In the genomic region with DNA sequence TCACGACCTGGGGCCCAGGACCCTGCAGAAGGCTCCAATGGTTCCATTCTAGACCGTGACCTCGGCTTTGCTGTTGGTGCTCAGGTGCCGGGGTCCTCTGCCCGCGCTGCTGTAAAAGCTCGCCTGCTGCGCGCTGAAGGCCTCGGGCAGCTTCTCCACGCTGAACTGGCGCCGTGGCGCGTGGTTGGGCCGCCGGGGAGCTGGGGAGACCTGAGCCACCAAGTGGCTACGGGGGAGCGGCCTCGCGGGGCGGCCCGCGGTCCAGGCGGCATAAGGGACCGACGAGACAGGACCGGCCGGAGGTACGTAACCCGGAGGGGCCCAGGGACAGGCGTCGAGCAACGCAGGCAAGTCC, we compare ENCODE assay signal across 12 mouse cellular contexts. TPM values are rescaled to one million over a fixed set of nuclear protein-coding genes. Genes with fewer than 3 reads are reported as not detected.
DNase-seq lines count a peak whose midpoint lies in the region; ATAC-seq and TF ChIP-seq lines count a peak whose summit lies in the region.
"Had no signal": no experiment of that assay in that cellular context is flagged by ENCODE, and none has a peak within 500 bp of the region (broad histone marks: within the 10 kb centered on the region; RNA-seq: fewer than 3 reads in every experiment).

No protein-coding gene starts in this region.

- no peak for ATAC-seq in forebrain, embryonic 13.5 days
- ATAC-seq in forebrain, embryonic 11.5 days (replicated peaks; ENCODE audit: low FRiP score), result no peak
- ATAC-seq in neural tube, embryonic 11.5 days (ENCODE audit: insufficient read depth, low FRiP score, low TSS enrichment), result no peak
- no peak for ATAC-seq in limb, embryonic 14.5 days (ENCODE audit: low FRiP score, low read depth)
- ATAC-seq in stomach, embryonic 15.5 days (ENCODE audit: insufficient read depth, low FRiP score, low read depth), result no peak

- no peaks in the 10 kb centered on the region for H3K9me3 ChIP-seq in forebrain, embryonic 13.5 days (replicated peaks)
- no peaks in the 10 kb centered on the region for H3K9me3 ChIP-seq in forebrain, embryonic 11.5 days (ENCODE audit: control insufficient read depth, low read length)
- no peaks in the 10 kb centered on the region for H3K9me3 ChIP-seq in neural tube, embryonic 11.5 days (ENCODE audit: control insufficient read depth, low read length)
- no peaks in the 10 kb centered on the region for H3K9me3 ChIP-seq in limb, embryonic 14.5 days (ENCODE audit: control insufficient read depth, low read length)
- no peaks in the 10 kb centered on the region for H3K9me3 ChIP-seq in stomach, embryonic 15.5 days
- H3K9me3 ChIP-seq: liver, embryonic 15.5 days had no signal

- 11% methylated on average over 34 of the region's 34 CpGs for WGBS in forebrain, embryonic 13.5 days
- WGBS in forebrain, embryonic 11.5 days, result 15% methylated on average over 34 of the region's 34 CpGs
- 9% methylated on average over 33 of the region's 34 CpGs for WGBS in neural tube, embryonic 11.5 days
- WGBS in limb, embryonic 14.5 days, result 8% methylated on average over 34 of the region's 34 CpGs
- 20% methylated on average over 34 of the region's 34 CpGs for WGBS in stomach, embryonic 15.5 days

- peaks cover 48% of the 10 kb centered on the region for H3K36me3 ChIP-seq in forebrain, embryonic 13.5 days (ENCODE audit: poor library complexity, severe bottlenecking)
- H3K36me3 ChIP-seq in forebrain, embryonic 11.5 days (ENCODE audit: control insufficient read depth, insufficient read depth, low read length), result peaks cover 13% of the 10 kb centered on the region; the same call in 1 of the 2 replicates
- peaks cover 16% of the 10 kb centered on the region for H3K36me3 ChIP-seq in neural tube, embryonic 11.5 days (ENCODE audit: control insufficient read depth, insufficient read depth, low read length)
- H3K36me3 ChIP-seq in limb, embryonic 14.5 days (ENCODE audit: control insufficient read depth, insufficient read depth, low read length), result peaks cover 43% of the 10 kb centered on the region
- peaks cover 33% of the 10 kb centered on the region for H3K36me3 ChIP-seq in stomach, embryonic 15.5 days

- H3K27ac ChIP-seq in forebrain, embryonic 13.5 days, result no peak overlapping the region
- H3K27ac ChIP-seq in forebrain, embryonic 11.5 days (ENCODE audit: low read depth, low read length), result no peak overlapping the region
- H3K27ac ChIP-seq in neural tube, embryonic 11.5 days (ENCODE audit: low read depth, low read length), result no peak overlapping the region
- no peak overlapping the region for H3K27ac ChIP-seq in limb, embryonic 14.5 days (replicated peaks; ENCODE audit: low read depth, low read length)
- H3K27ac ChIP-seq in stomach, embryonic 15.5 days, result no peak overlapping the region
- H3K27ac ChIP-seq: liver, embryonic 15.5 days had no signal

- H3K4me3 ChIP-seq in forebrain, embryonic 13.5 days, result peak overlapping the region; percentile 9; the same call in 1 of the 2 replicates
- H3K4me3 ChIP-seq in forebrain, embryonic 11.5 days (ENCODE audit: low read depth, low read length), result no peak overlapping the region
- 0 out of 2 replicates have a peak overlapping the region, but pooled peaks have one; percentile 4 for H3K4me3 ChIP-seq in neural tube, embryonic 11.5 days (ENCODE audit: low read depth, low read length)
- peak overlapping the region; percentile 5; the same call in 1 of the 2 replicates for H3K4me3 ChIP-seq in limb, embryonic 14.5 days (replicated peaks; ENCODE audit: low read length)
- H3K4me3 ChIP-seq in stomach, embryonic 15.5 days (replicated peaks), result no peak overlapping the region
- H3K4me3 ChIP-seq: erythroblast, embryonic 14.5 days; liver, embryonic 15.5 days had no signal

- H3K4me2 ChIP-seq in forebrain, embryonic 13.5 days, result peak overlapping the region; percentile 22; the same call in 1 of the 2 replicates
- no peak overlapping the region for H3K4me2 ChIP-seq in forebrain, embryonic 11.5 days (ENCODE audit: low read depth, low read length, severe bottlenecking)
- H3K4me2 ChIP-seq in neural tube, embryonic 11.5 days (ENCODE audit: low read depth), result no peak overlapping the region
- H3K4me2 ChIP-seq in limb, embryonic 14.5 days (replicated peaks; ENCODE audit: low read depth, low read length, severe bottlenecking), result no peak overlapping the region
- peak overlapping the region; percentile 27 for H3K4me2 ChIP-seq in stomach, embryonic 15.5 days
- H3K4me2 ChIP-seq: liver, embryonic 15.5 days had no signal

- H3K9ac ChIP-seq in forebrain, embryonic 13.5 days, result no peak overlapping the region; the same call in 1 of the 2 replicates
- H3K9ac ChIP-seq in forebrain, embryonic 11.5 days (ENCODE audit: low read length), result no peak overlapping the region
- H3K9ac ChIP-seq in neural tube, embryonic 11.5 days (ENCODE audit: low read length), result no peak overlapping the region
- H3K9ac ChIP-seq in limb, embryonic 14.5 days (ENCODE audit: low read depth, low read length, severe bottlenecking), result 0 out of 2 replicates have a peak overlapping the region, but pooled peaks have one; percentile 21
- no peak overlapping the region for H3K9ac ChIP-seq in stomach, embryonic 15.5 days
- H3K9ac ChIP-seq: liver, embryonic 15.5 days had no signal

- TF ChIP-seq POLR2A in limb, embryonic 14.5 days (IDR thresholded peaks at IDR 0.05; ENCODE audit: borderline replicate concordance, extremely low read depth, insufficient read depth, insufficient read length), result no peak

- no peak for DNase-seq in forebrain, embryonic 11.5 days (ENCODE audit: low spot score)
- no peak for DNase-seq in neural tube, embryonic 11.5 days (ENCODE audit: low spot score)
- no peak for DNase-seq in neural tube, embryonic 10.5 days (ENCODE audit: extremely low spot score, low spot score)
- no peak for DNase-seq in limb, embryonic 14.5 days (ENCODE audit: low spot score)
- no peak for DNase-seq in layer of hippocampus, adult 9-11 months
- no peak for DNase-seq in T-cell, adult 2 months (ENCODE audit: low spot score)
- DNase-seq: kidney, adult 11 months had no signal

- peaks cover 72% of the 10 kb centered on the region for H3K27me3 ChIP-seq in forebrain, embryonic 13.5 days
- peaks cover 52% of the 10 kb centered on the region for H3K27me3 ChIP-seq in forebrain, embryonic 11.5 days (ENCODE audit: control insufficient read depth, insufficient read depth, low read length)
- H3K27me3 ChIP-seq in neural tube, embryonic 11.5 days (ENCODE audit: control insufficient read depth, insufficient read depth, low read length), result peaks cover 54% of the 10 kb centered on the region
- peaks cover 69% of the 10 kb centered on the region for H3K27me3 ChIP-seq in limb, embryonic 14.5 days (ENCODE audit: control insufficient read depth, insufficient read depth, low read length)
- H3K27me3 ChIP-seq in stomach, embryonic 15.5 days (replicated peaks), result peaks cover 64% of the 10 kb centered on the region

- peaks cover 40% of the 10 kb centered on the region for H3K4me1 ChIP-seq in forebrain, embryonic 13.5 days
- peaks cover 18% of the 10 kb centered on the region for H3K4me1 ChIP-seq in forebrain, embryonic 11.5 days (replicated peaks; ENCODE audit: control insufficient read depth, insufficient read depth, low read length)
- peaks cover 19% of the 10 kb centered on the region for H3K4me1 ChIP-seq in neural tube, embryonic 11.5 days (ENCODE audit: control insufficient read depth, insufficient read depth, low read length)
- peaks cover 15% of the 10 kb centered on the region; the same call in 1 of the 2 replicates for H3K4me1 ChIP-seq in limb, embryonic 14.5 days (ENCODE audit: control insufficient read depth, insufficient read depth, low read length)
- peaks cover 21% of the 10 kb centered on the region for H3K4me1 ChIP-seq in stomach, embryonic 15.5 days

RNA-seq across cellular contexts. Expression of gene Shisa8, which starts 5.5 kb away (rescaled TPM):
- 0.74 and 0.77 TPM in 2 replicates for polyA plus RNA-seq in forebrain, embryonic 13.5 days (2015; fragmentation: Nextera tagmentation; extraction: Ambion mirVana)
- 0.87 and 1.2 TPM in 2 replicates for polyA plus RNA-seq in forebrain, embryonic 11.5 days (2014; fragmentation: Nextera tagmentation; extraction: Ambion mirVana)
- 0.30 and 0.46 TPM in 2 replicates for polyA plus RNA-seq in neural tube, embryonic 11.5 days (2014; fragmentation: Nextera tagmentation; extraction: Ambion mirVana)
- 1.1 and 1.5 TPM in 2 replicates for polyA plus RNA-seq in limb, embryonic 14.5 days (2012; rRNA removed)
- 0.41 and 0.54 TPM in 2 replicates for polyA plus RNA-seq in limb, embryonic 14.5 days (2014; fragmentation: Nextera tagmentation; extraction: Ambion mirVana)
- 0.19 TPM in 2 replicates for polyA plus RNA-seq in stomach, embryonic 15.5 days (2015; fragmentation: Nextera tagmentation; extraction: Ambion mirVana)

RNA-seq across cellular contexts. Expression of gene Tnfrsf13c, which starts 17.1 kb away (rescaled TPM):
- 0.15 and 0.22 TPM in 2 replicates for polyA plus RNA-seq in forebrain, embryonic 13.5 days (2015; fragmentation: Nextera tagmentation; extraction: Ambion mirVana)
- polyA plus RNA-seq in forebrain, embryonic 11.5 days (2014; fragmentation: Nextera tagmentation; extraction: Ambion mirVana), result 0.35 and 0.64 TPM in 2 replicates
- polyA plus RNA-seq in neural tube, embryonic 11.5 days (2014; fragmentation: Nextera tagmentation; extraction: Ambion mirVana), result 0.23 and 0.57 TPM in 2 replicates
- polyA plus RNA-seq in limb, embryonic 14.5 days (2012; rRNA removed), result 0.29 and 0.46 TPM in 2 replicates
- 0.22 and 0.29 TPM in 2 replicates for polyA plus RNA-seq in limb, embryonic 14.5 days (2014; fragmentation: Nextera tagmentation; extraction: Ambion mirVana)
- 0.06 and 0.13 TPM in 2 replicates for polyA plus RNA-seq in stomach, embryonic 15.5 days (2015; fragmentation: Nextera tagmentation; extraction: Ambion mirVana)

RNA-seq across cellular contexts. Expression of gene Cenpm, which starts 37.5 kb away (rescaled TPM):
- polyA plus RNA-seq in forebrain, embryonic 13.5 days (2015; fragmentation: Nextera tagmentation; extraction: Ambion mirVana), result 71.5 and 76.5 TPM in 2 replicates
- polyA plus RNA-seq in forebrain, embryonic 11.5 days (2014; fragmentation: Nextera tagmentation; extraction: Ambion mirVana), result 91.6 and 100 TPM in 2 replicates
- 64.4 and 68.7 TPM in 2 replicates for polyA plus RNA-seq in neural tube, embryonic 11.5 days (2014; fragmentation: Nextera tagmentation; extraction: Ambion mirVana)
- polyA plus RNA-seq in limb, embryonic 14.5 days (2012; rRNA removed), result 39.4 and 43.3 TPM in 2 replicates
- 57.7 and 59.3 TPM in 2 replicates for polyA plus RNA-seq in limb, embryonic 14.5 days (2014; fragmentation: Nextera tagmentation; extraction: Ambion mirVana)
- 51.0 and 57.6 TPM in 2 replicates for polyA plus RNA-seq in stomach, embryonic 15.5 days (2015; fragmentation: Nextera tagmentation; extraction: Ambion mirVana)

RNA-seq across cellular contexts. Expression of gene 1500009C09Rik, which starts 45.1 kb away (rescaled TPM):
- 7.7 and 7.8 TPM in 2 replicates for polyA plus RNA-seq in forebrain, embryonic 13.5 days (2015; fragmentation: Nextera tagmentation; extraction: Ambion mirVana)
- polyA plus RNA-seq in forebrain, embryonic 11.5 days (2014; fragmentation: Nextera tagmentation; extraction: Ambion mirVana), result 2.2 and 2.4 TPM in 2 replicates
- polyA plus RNA-seq in neural tube, embryonic 11.5 days (2014; fragmentation: Nextera tagmentation; extraction: Ambion mirVana), result 0.68 and 0.76 TPM in 2 replicates
- polyA plus RNA-seq in limb, embryonic 14.5 days (2012; rRNA removed), result 0.35 and 0.40 TPM in 2 replicates
- not detected in 2 replicates for polyA plus RNA-seq in limb, embryonic 14.5 days (2014; fragmentation: Nextera tagmentation; extraction: Ambion mirVana)
- 0.08 TPM in 1 of 2 replicates, not detected in the other for polyA plus RNA-seq in stomach, embryonic 15.5 days (2015; fragmentation: Nextera tagmentation; extraction: Ambion mirVana)
- polyA plus RNA-seq: C2C12; erythroblast, embryonic 14.5 days; liver, embryonic 15.5 days had no signal

Comparison
In these comparisons a context has a peak if more than half of its experiments do, and no peak if none do; other contexts are left out.
1. H3K4me2 ChIP-seq: peak in forebrain, embryonic 13.5 days (single experiment) and stomach, embryonic 15.5 days (single experiment); none in forebrain, embryonic 11.5 days (single experiment), neural tube, embryonic 11.5 days (single experiment) and limb, embryonic 14.5 days (single experiment).
2. H3K4me3 ChIP-seq: peak in forebrain, embryonic 13.5 days (single experiment), neural tube, embryonic 11.5 days (single experiment) and limb, embryonic 14.5 days (single experiment); none in forebrain, embryonic 11.5 days (single experiment) and stomach, embryonic 15.5 days (single experiment).